Mouse (Mus musculus) gastrocnemius, postnatal 4 days (tissue): ENCODE data around the gene Pagr1b. TPM values are rescaled to one million over a fixed set of nuclear protein-coding genes. Genes with fewer than 3 reads are reported as not detected.

Experiments
- DNase-seq, 2 experiments: peaks; one replicate each; pipeline ENCODE4 v3.0.0; 2021 to 2022; ENCODE audit warnings: low spot score in 2 of 2, mixed read lengths in 2 of 2
- total RNA-seq, 2 experiments: library from RNA; stranded (reverse); gene quantifications; 2 replicates each; pipeline ENCODE4 v1.2.3; 2021

The Pagr1b gene
- total RNA-seq, 2 experiments from 2014 or later = 1.8 to 2.5 TPM

GRCm38 (mm10) chr7:127020031-127020430, 3.7 kb upstream of the Pagr1b start:
- no peak for DNase-seq

GRCm38 (mm10) chr7:127019306-127019960, 3.1 kb upstream of the Pagr1b start:
- DNase-seq = no peak

GRCm38 (mm10) chr7:127018416-127019305, 2.4 kb upstream of the Pagr1b start:
- DNase-seq = peak in 1 of 2 experiments; percentile 14

GRCm38 (mm10) chr7:127017950-127018345, 1.7 kb upstream of the Pagr1b start:
- no peak for DNase-seq

GRCm38 (mm10) chr7:127016971-127017949, 976 bp upstream of the Pagr1b start, which contains the start of gene Pagr1a:
Gene Pagr1a (minus strand): TSS chr7:127017352.
- peak; percentile 90 to 97 for DNase-seq

GRCm38 (mm10) chr7:127016486-127016938, 228 bp upstream of the Pagr1b start:
- DNase-seq = peak; percentile 25 to 65

- DNase-seq = peak in 1 of 2 experiments; percentile 14
Measured at GRCm38 (mm10) chr7:127016081-127016480, 203 bp downstream of the Pagr1b start.

- no peak for DNase-seq
Measured at GRCm38 (mm10) chr7:127014993-127015392, 1.3 kb downstream of the Pagr1b start.

GRCm38 (mm10) chr7:127014320-127014719, 2.0 kb downstream of the Pagr1b start, which contains the start of gene Mvp:
Gene Mvp (minus strand): TSS chr7:127014621.
- DNase-seq = peak in 1 of 2 experiments; percentile 54

- no peak for DNase-seq
Measured at GRCm38 (mm10) chr7:127013385-127013784, 2.9 kb downstream of the Pagr1b start.

- no peak for DNase-seq
Measured at GRCm38 (mm10) chr7:127012845-127013244, 3.4 kb downstream of the Pagr1b start.

GRCm38 (mm10) chr7:127012374-127012773, 3.9 kb downstream of the Pagr1b start:
- DNase-seq = no peak

- no peak for DNase-seq
Measured at GRCm38 (mm10) chr7:127011717-127012116, 4.6 kb downstream of the Pagr1b start.

- no peak for DNase-seq
Measured at GRCm38 (mm10) chr7:127011051-127011450, 5.2 kb downstream of the Pagr1b start.

GRCm38 (mm10) chr7:127009307-127010085, 6.8 kb downstream of the Pagr1b start:
- DNase-seq = no peak

- peak in 1 of 2 experiments; percentile 66 for DNase-seq
Measured at GRCm38 (mm10) chr7:127008239-127009019, 7.9 kb downstream of the Pagr1b start.

- no peak for DNase-seq
Measured at GRCm38 (mm10) chr7:127007313-127008024, 8.8 kb downstream of the Pagr1b start.

GRCm38 (mm10) chr7:127004122-127004875, 12.0 kb downstream of the Pagr1b start:
- no peak for DNase-seq
